Mouse (Mus musculus): ENCODE results near the gene Tmem106a.

- TF ChIP-seq CTCF (IDR thresholded peaks at IDR 0.05; ENCODE audit: low read depth) (no peak), EP300 (IDR thresholded peaks at IDR 0.05; ENCODE audit: low read depth) (no peak)
Observed at GRCm38 (mm10) chr11:101602491-101602890, 20.4 kb downstream of the Tmem106a start.

Measured in heart, postnatal 0 days (tissue).